Mouse (Mus musculus): Measurements from ENCODE around the gene 4833439L19Rik. TPM values are rescaled to one million over a fixed set of nuclear protein-coding genes. Genes with fewer than 3 reads are reported as not detected.

The 4833439L19Rik gene
- 10 to 100 TPM; 35.0 to 37.0 TPM for total RNA-seq (2023)

GRCm38 (mm10) chr13:54565201-54565581 is at the start of gene 4833439L19Rik:
4833439L19Rik (minus strand) TSS chr13:54565435.

DNA sequence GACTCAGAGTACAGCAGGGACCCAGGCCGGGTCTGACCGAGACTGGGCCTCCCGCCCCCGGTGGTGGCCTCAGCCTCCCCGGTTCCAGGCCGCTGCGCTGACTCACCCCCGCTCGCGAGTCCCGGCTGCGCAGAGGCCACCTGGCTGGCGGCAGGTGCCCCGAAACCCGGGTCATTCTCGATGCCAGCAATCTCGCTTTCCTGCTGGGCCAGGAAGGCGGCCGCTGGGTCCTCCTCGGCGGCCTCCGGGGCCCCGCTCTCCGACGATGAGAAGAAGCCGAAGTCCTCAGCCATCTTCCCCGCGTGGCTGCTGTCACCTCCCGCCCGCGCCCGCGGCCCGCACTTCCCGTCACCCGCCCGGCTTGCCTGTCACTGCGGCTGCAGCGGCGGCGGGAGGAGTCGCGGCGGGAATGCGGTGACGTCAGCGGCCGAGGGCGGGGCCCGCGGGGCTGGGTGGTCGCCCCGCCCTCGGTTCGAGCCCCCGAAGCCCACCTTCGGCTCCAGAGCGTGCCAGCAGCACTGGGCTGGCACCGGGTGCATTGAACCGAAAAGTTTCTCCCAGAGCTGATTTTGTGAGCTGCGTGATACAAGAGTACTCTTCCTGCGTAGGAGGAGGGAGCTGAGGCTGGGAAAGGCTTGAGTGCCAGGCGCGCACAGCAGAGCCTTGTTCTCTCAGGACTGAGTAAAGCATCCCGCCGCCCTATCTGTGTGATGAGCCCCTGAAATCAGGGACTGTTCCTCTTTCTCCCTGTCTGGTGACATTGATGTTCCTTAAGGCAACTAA is 45.9 kb upstream of the 4833439L19Rik start, which contains the start of gene Cltb:
Gene Cltb (minus strand): TSS at position 373 of the 783 bp plus-strand sequence.

DNA sequence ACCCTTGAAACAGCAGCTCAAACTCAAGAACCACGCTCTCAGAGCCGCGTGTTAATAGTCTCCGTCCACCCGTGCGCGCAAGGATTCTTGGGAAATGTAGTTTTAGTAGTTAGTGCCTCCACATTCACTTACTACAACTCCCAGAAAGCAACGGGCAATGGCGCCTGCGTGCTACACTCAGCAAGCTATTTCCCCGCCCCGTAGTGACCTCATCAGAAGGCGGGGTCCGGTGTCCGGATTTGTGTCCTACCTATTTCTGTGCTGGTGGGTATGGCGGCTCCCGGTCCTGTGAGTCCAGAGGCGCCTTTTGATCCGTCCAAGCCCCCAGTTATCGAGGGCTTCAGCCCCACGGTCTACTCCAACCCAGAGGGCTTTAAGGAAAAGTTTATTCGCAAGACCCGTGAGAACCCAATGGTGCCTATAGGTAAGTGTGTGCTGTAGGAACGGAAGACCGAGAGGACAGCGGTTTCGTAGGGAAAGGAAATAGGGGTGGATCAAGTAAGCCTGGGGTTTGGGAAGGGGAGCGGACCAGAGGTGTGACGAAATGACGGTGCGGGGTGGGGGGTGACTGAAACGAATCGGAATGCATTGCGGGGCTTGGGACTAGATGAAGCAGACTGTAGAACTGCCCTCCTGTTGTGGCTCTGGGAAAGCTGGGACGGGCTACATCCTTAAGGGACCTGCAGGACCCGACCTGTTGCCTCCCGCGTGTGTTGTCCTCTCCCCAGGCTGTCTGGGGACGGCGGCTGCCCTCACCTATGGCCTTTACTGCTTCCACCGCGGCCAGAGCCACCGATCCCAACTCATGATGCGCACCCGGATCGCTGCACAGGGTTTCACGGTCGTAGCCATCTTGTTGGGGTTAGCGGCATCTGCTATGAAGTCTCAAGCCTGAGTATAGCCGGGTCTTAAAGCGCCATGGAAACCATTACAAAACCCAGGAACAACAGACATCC is 25.0 kb upstream of the 4833439L19Rik start, which contains the start of the genes Nop16 and Higd2a:
Gene Nop16 (minus strand): TSS at position 95 of the 956 bp plus-strand sequence.
Gene Higd2a (plus strand): TSS at position 212 of the 956 bp plus-strand sequence.

GRCm38 (mm10) chr13:54574854-54575481 is 9.7 kb upstream of the 4833439L19Rik start, which contains the start of gene Arl10:
Arl10 (plus strand) TSS chr13:54575015.

GRCm38 (mm10) chr13:54503604-54504521 is 61.4 kb downstream of the 4833439L19Rik start, which contains the start of gene Simc1:
Simc1 (plus strand) TSS chr13:54503779.

Other genes with a start within 250 kb of the 4833439L19Rik start
- 1 to 10 TPM in 1 of 2 experiments, under 1 TPM in 1; 0.73 to 1.2 TPM for gene Cplx2, start 194.1 kb downstream of the 4833439L19Rik start, total RNA-seq (2023)
- gene Thoc3, start 96.6 kb downstream of the 4833439L19Rik start, total RNA-seq (2023), result 10 to 100 TPM; 17.6 to 20.1 TPM
- gene Simc1, start 61.7 kb downstream of the 4833439L19Rik start, total RNA-seq (2023), result 1 to 10 TPM; 5.0 to 6.7 TPM
- 1 to 10 TPM; 6.4 to 8.8 TPM for gene Arl10, start 9.6 kb upstream of the 4833439L19Rik start, total RNA-seq (2023)
- gene Nop16, start 24.7 kb upstream of the 4833439L19Rik start, total RNA-seq (2023), result 10 to 100 TPM in 1 of 2 experiments, 1 to 10 TPM in 1; 8.7 to 10.0 TPM
- gene Higd2a, start 24.8 kb upstream of the 4833439L19Rik start, total RNA-seq (2023), result 10 to 100 TPM; 62.8 to 71.2 TPM
- gene Cltb, start 45.9 kb upstream of the 4833439L19Rik start, total RNA-seq (2023), result 1 to 10 TPM; 6.0 to 7.0 TPM
- gene Faf2, start 56.3 kb upstream of the 4833439L19Rik start, total RNA-seq (2023), result 10 to 100 TPM; 27.8 to 33.2 TPM
- gene Rnf44, start 128.5 kb upstream of the 4833439L19Rik start, total RNA-seq (2023), result 100 to 1,000 TPM; 133 to 134 TPM
- not detected for gene Cdhr2, start 136.0 kb upstream of the 4833439L19Rik start, total RNA-seq (2023)
- gene Gprin1, start 184.4 kb upstream of the 4833439L19Rik start, total RNA-seq (2023), result not detected
- not detected for gene Sncb, start 201.2 kb upstream of the 4833439L19Rik start, total RNA-seq (2023)
- gene Eif4e1b, start 218.6 kb upstream of the 4833439L19Rik start, total RNA-seq (2023), result not detected
- 10 to 100 TPM in 1 of 2 experiments, 1 to 10 TPM in 1; 4.4 to 13.8 TPM for gene Tspan17, start 223.9 kb upstream of the 4833439L19Rik start, total RNA-seq (2023)

Measured in neutrophil, adult 83 days (primary cell).